In genomic region chr19:25361956-25362355, GRCm38 (mm10) we compare ENCODE assay signal across 21 mouse cellular contexts.
DNase-seq lines count a peak whose midpoint lies in the region; ATAC-seq lines count a peak whose summit lies in the region.
"Had no signal": no experiment of that assay in that cellular context is flagged by ENCODE, and none has a peak within 500 bp of the region (broad histone marks: within the 10 kb centered on the region; RNA-seq: fewer than 3 reads in every experiment).

No protein-coding gene starts in this region.

- no peak overlapping the region for H3K4me2 ChIP-seq in forebrain, embryonic 11.5 days (ENCODE audit: low read depth, low read length, severe bottlenecking)
- H3K4me2 ChIP-seq in heart, embryonic 12.5 days, result peak overlapping the region; percentile 39; the same call in 1 of the 2 replicates
- no peak overlapping the region for H3K4me2 ChIP-seq in heart, embryonic 11.5 days
- H3K4me2 ChIP-seq in liver, embryonic 11.5 days, result peak overlapping the region; percentile 12; the same call in 1 of the 2 replicates
- H3K4me2 ChIP-seq in liver, embryonic 12.5 days, result no peak overlapping the region
- no peak overlapping the region for H3K4me2 ChIP-seq in neural tube, embryonic 15.5 days
- H3K4me2 ChIP-seq: embryonic facial prominence, embryonic 12.5 days; forebrain, embryonic 15.5 days; hindbrain, embryonic 15.5 days had no signal

- H3K36me3 ChIP-seq in forebrain, embryonic 10.5 days (replicated peaks), result no peaks in the 10 kb centered on the region
- H3K36me3 ChIP-seq in forebrain, embryonic 11.5 days (ENCODE audit: control insufficient read depth, insufficient read depth, low read length), result no peaks in the 10 kb centered on the region
- H3K36me3 ChIP-seq in heart, embryonic 12.5 days, result no peaks in the 10 kb centered on the region
- no peaks in the 10 kb centered on the region for H3K36me3 ChIP-seq in heart, embryonic 11.5 days (ENCODE audit: control insufficient read depth, insufficient read depth, low read length)
- H3K36me3 ChIP-seq in liver, embryonic 11.5 days (ENCODE audit: control insufficient read depth, insufficient read depth, low read length), result no peaks in the 10 kb centered on the region; the same call in 1 of the 2 replicates
- H3K36me3 ChIP-seq in liver, embryonic 12.5 days, result no peaks in the 10 kb centered on the region
- H3K36me3 ChIP-seq in neural tube, embryonic 15.5 days, result no peaks in the 10 kb centered on the region
- H3K36me3 ChIP-seq: embryonic facial prominence, embryonic 12.5 days; forebrain, embryonic 15.5 days; G1E; hindbrain, embryonic 15.5 days had no signal

- 86% methylated on average over 7 of the region's 7 CpGs for WGBS in forebrain, embryonic 10.5 days
- 83% methylated on average over 7 of the region's 7 CpGs for WGBS in forebrain, embryonic 11.5 days
- WGBS in heart, embryonic 12.5 days, result 61% methylated on average over 7 of the region's 7 CpGs
- WGBS in heart, embryonic 11.5 days (ENCODE audit: insufficient replicate concordance), result 59% methylated on average over 7 of the region's 7 CpGs
- WGBS in liver, embryonic 11.5 days, result 62% methylated on average over 7 of the region's 7 CpGs
- WGBS in liver, embryonic 12.5 days (ENCODE audit: insufficient replicate concordance), result 43% methylated on average over 7 of the region's 7 CpGs
- 55% methylated on average over 7 of the region's 7 CpGs for WGBS in neural tube, embryonic 15.5 days

- H3K4me3 ChIP-seq in forebrain, embryonic 10.5 days, result no peak overlapping the region
- H3K4me3 ChIP-seq in forebrain, embryonic 11.5 days (ENCODE audit: low read depth, low read length), result no peak overlapping the region
- no peak overlapping the region for H3K4me3 ChIP-seq in heart, embryonic 12.5 days
- no peak overlapping the region for H3K4me3 ChIP-seq in heart, embryonic 11.5 days (ENCODE audit: low read depth, low read length)
- no peak overlapping the region for H3K4me3 ChIP-seq in liver, embryonic 11.5 days (ENCODE audit: low read depth, low read length)
- H3K4me3 ChIP-seq in liver, embryonic 12.5 days, result no peak overlapping the region
- H3K4me3 ChIP-seq in neural tube, embryonic 15.5 days (replicated peaks), result no peak overlapping the region
- H3K4me3 ChIP-seq: embryonic facial prominence, embryonic 12.5 days; forebrain, embryonic 15.5 days; hindbrain, embryonic 15.5 days had no signal

- no peak overlapping the region for H3K9ac ChIP-seq in forebrain, embryonic 11.5 days (ENCODE audit: low read length)
- no peak overlapping the region for H3K9ac ChIP-seq in heart, embryonic 12.5 days
- no peak overlapping the region for H3K9ac ChIP-seq in heart, embryonic 11.5 days (ENCODE audit: low read depth, low read length)
- no peak overlapping the region for H3K9ac ChIP-seq in liver, embryonic 11.5 days (ENCODE audit: low read depth, low read length)
- H3K9ac ChIP-seq in liver, embryonic 12.5 days, result no peak overlapping the region
- no peak overlapping the region for H3K9ac ChIP-seq in neural tube, embryonic 15.5 days (replicated peaks)
- H3K9ac ChIP-seq: embryonic facial prominence, embryonic 12.5 days; forebrain, embryonic 15.5 days; hindbrain, embryonic 15.5 days had no signal

- H3K9me3 ChIP-seq in forebrain, embryonic 10.5 days, result no peaks in the 10 kb centered on the region
- no peaks in the 10 kb centered on the region for H3K9me3 ChIP-seq in forebrain, embryonic 11.5 days (ENCODE audit: control insufficient read depth, low read length)
- H3K9me3 ChIP-seq in heart, embryonic 12.5 days (replicated peaks), result no peaks in the 10 kb centered on the region
- H3K9me3 ChIP-seq in heart, embryonic 11.5 days (replicated peaks; ENCODE audit: control insufficient read depth, low read length), result no peaks in the 10 kb centered on the region
- H3K9me3 ChIP-seq in liver, embryonic 11.5 days (ENCODE audit: control insufficient read depth, low read length), result no peaks in the 10 kb centered on the region
- no peaks in the 10 kb centered on the region for H3K9me3 ChIP-seq in liver, embryonic 12.5 days (replicated peaks)
- no peaks in the 10 kb centered on the region for H3K9me3 ChIP-seq in neural tube, embryonic 15.5 days (replicated peaks)
- H3K9me3 ChIP-seq: embryonic facial prominence, embryonic 12.5 days; forebrain, embryonic 15.5 days; hindbrain, embryonic 15.5 days had no signal

- no peak for DNase-seq in forebrain, embryonic 10.5 days (ENCODE audit: extremely low spot score, low spot score)
- no peak for DNase-seq in forebrain, embryonic 11.5 days (ENCODE audit: low spot score)
- no peak for DNase-seq in liver, embryonic 11.5 days (ENCODE audit: low spot score)
- DNase-seq: adrenal gland, adult 8-10 months; adrenal gland, postnatal 36 days; B cell, adult 2 months; cerebellum, adult 11-12 months; cerebellum, adult 9-10 months; cerebellum, postnatal 25 days; gastrocnemius, postnatal 36 days; kidney, adult 8-10 months had no signal

- no peak for ATAC-seq in forebrain, embryonic 11.5 days (replicated peaks; ENCODE audit: low FRiP score)
- no peak for ATAC-seq in heart, embryonic 12.5 days (ENCODE audit: insufficient number of reproducible peaks, low FRiP score)
- no peak for ATAC-seq in heart, embryonic 11.5 days (replicated peaks; ENCODE audit: insufficient number of reproducible peaks, low FRiP score, low TSS enrichment)
- ATAC-seq in liver, embryonic 11.5 days (replicated peaks; ENCODE audit: low FRiP score), result no peak
- ATAC-seq in liver, embryonic 12.5 days, result no peak
- ATAC-seq in neural tube, embryonic 15.5 days (ENCODE audit: low FRiP score), result no peak
- ATAC-seq: CD4-positive, CD25-positive, alpha-beta regulatory T cell, adult 4 months; forebrain, embryonic 15.5 days; intestine, postnatal 0 days had no signal

- H3K27me3 ChIP-seq in forebrain, embryonic 10.5 days (ENCODE audit: poor library complexity, severe bottlenecking), result peaks cover 4% of the 10 kb centered on the region; the same call in 1 of the 2 replicates
- no peaks in the 10 kb centered on the region for H3K27me3 ChIP-seq in forebrain, embryonic 11.5 days (ENCODE audit: control insufficient read depth, insufficient read depth, low read length)
- no peaks in the 10 kb centered on the region for H3K27me3 ChIP-seq in heart, embryonic 12.5 days (replicated peaks)
- H3K27me3 ChIP-seq in heart, embryonic 11.5 days (ENCODE audit: control insufficient read depth, insufficient read depth, low read length), result no peaks in the 10 kb centered on the region
- peaks cover 16% of the 10 kb centered on the region; the same call in 1 of the 2 replicates for H3K27me3 ChIP-seq in liver, embryonic 11.5 days (replicated peaks; ENCODE audit: control insufficient read depth, insufficient read depth, low read length)
- H3K27me3 ChIP-seq in liver, embryonic 12.5 days (replicated peaks), result peaks cover 60% of the 10 kb centered on the region
- no peaks in the 10 kb centered on the region for H3K27me3 ChIP-seq in neural tube, embryonic 15.5 days (replicated peaks)
- H3K27me3 ChIP-seq: embryonic facial prominence, embryonic 12.5 days; forebrain, embryonic 15.5 days; hindbrain, embryonic 15.5 days had no signal

- H3K4me1 ChIP-seq in forebrain, embryonic 10.5 days, result peaks cover 63% of the 10 kb centered on the region
- peaks cover 15% of the 10 kb centered on the region for H3K4me1 ChIP-seq in forebrain, embryonic 11.5 days (replicated peaks; ENCODE audit: control insufficient read depth, insufficient read depth, low read length)
- peaks cover 51% of the 10 kb centered on the region for H3K4me1 ChIP-seq in heart, embryonic 12.5 days (replicated peaks)
- peaks cover 39% of the 10 kb centered on the region for H3K4me1 ChIP-seq in heart, embryonic 11.5 days (ENCODE audit: control insufficient read depth, insufficient read depth, low read length)
- H3K4me1 ChIP-seq in liver, embryonic 11.5 days (replicated peaks; ENCODE audit: control insufficient read depth, insufficient read depth, low read length), result peaks cover 7% of the 10 kb centered on the region; the same call in 1 of the 2 replicates
- peaks cover 22% of the 10 kb centered on the region for H3K4me1 ChIP-seq in liver, embryonic 12.5 days
- H3K4me1 ChIP-seq in neural tube, embryonic 15.5 days, result peaks cover 30% of the 10 kb centered on the region

- peak overlapping the region; percentile 58; the same call in 1 of the 2 replicates for H3K27ac ChIP-seq in forebrain, embryonic 10.5 days
- no peak overlapping the region for H3K27ac ChIP-seq in forebrain, embryonic 11.5 days (ENCODE audit: low read depth, low read length)
- no peak overlapping the region; the same call in 1 of the 2 replicates for H3K27ac ChIP-seq in heart, embryonic 12.5 days (ENCODE audit: poor library complexity, severe bottlenecking)
- H3K27ac ChIP-seq in heart, embryonic 11.5 days (ENCODE audit: low read depth, low read length), result no peak overlapping the region
- H3K27ac ChIP-seq in liver, embryonic 11.5 days (ENCODE audit: low read depth, low read length), result peak overlapping the region; percentile 4; the same call in 1 of the 2 replicates
- H3K27ac ChIP-seq in liver, embryonic 12.5 days, result no peak overlapping the region
- no peak overlapping the region for H3K27ac ChIP-seq in neural tube, embryonic 15.5 days (replicated peaks)
- H3K27ac ChIP-seq: embryonic facial prominence, embryonic 12.5 days; forebrain, embryonic 15.5 days; hindbrain, embryonic 15.5 days had no signal

Comparison
In these comparisons a context has a peak if more than half of its experiments do, and no peak if none do; other contexts are left out.
1. H3K27ac ChIP-seq: peak in forebrain, embryonic 10.5 days (single experiment) and liver, embryonic 11.5 days (single experiment); none in forebrain, embryonic 11.5 days (single experiment), heart, embryonic 12.5 days (single experiment), heart, embryonic 11.5 days (single experiment), liver, embryonic 12.5 days (single experiment) and neural tube, embryonic 15.5 days (single experiment).
2. H3K4me2 ChIP-seq: peak in heart, embryonic 12.5 days (single experiment) and liver, embryonic 11.5 days (single experiment); none in forebrain, embryonic 11.5 days (single experiment), heart, embryonic 11.5 days (single experiment), liver, embryonic 12.5 days (single experiment) and neural tube, embryonic 15.5 days (single experiment).